Mouse (Mus musculus): ENCODE results near the gene Tas2r119. TPM values are rescaled to one million over a fixed set of nuclear protein-coding genes. Genes with fewer than 3 reads are reported as not detected.

Tas2r119 gene
- polyA plus RNA-seq (2015; fragmentation: Nextera tagmentation; extraction: Ambion mirVana), result not detected in 2 replicates

GRCm38 (mm10) chr15:32176989-32177388 lies at the start of gene Tas2r119:
Tas2r119 (plus strand) TSS chr15:32177289.
- Histone ChIP-seq H3K36me3 (no peaks in the 10 kb centered on the region), H3K4me2 (replicated peaks) (no peak within 1 kb of the TSS), H3K27me3 (no peaks in the 10 kb centered on the region), H3K27ac (replicated peaks) (no peak within 1 kb of the TSS), H3K9ac (no peak within 1 kb of the TSS), H3K4me1 (no peaks in the 10 kb centered on the region), H3K9me3 (replicated peaks) (no peaks in the 10 kb centered on the region), H3K4me3 (replicated peaks) (no peak within 1 kb of the TSS)
- ATAC-seq (ENCODE audit: insufficient number of reproducible peaks, low FRiP score, low TSS enrichment, low read depth), result no peak
- WGBS, result 90% methylated on average over 4 of the region's 4 CpGs

GRCm38 (mm10) chr15:32132315-32132714 lies 44.8 kb upstream of the Tas2r119 start:
- no peak for ATAC-seq (ENCODE audit: insufficient number of reproducible peaks, low FRiP score, low TSS enrichment, low read depth)
- no peak overlapping the region for H3K4me3 ChIP-seq (replicated peaks)
- H3K9ac ChIP-seq, result no peak overlapping the region
- H3K36me3 ChIP-seq, result no peaks in the 10 kb centered on the region
- H3K9me3 ChIP-seq (replicated peaks), result no peaks in the 10 kb centered on the region
- H3K4me1 ChIP-seq, result no peaks in the 10 kb centered on the region
- H3K27ac ChIP-seq (replicated peaks), result no peak overlapping the region
- H3K4me2 ChIP-seq (replicated peaks), result no peak overlapping the region
- H3K27me3 ChIP-seq, result no peaks in the 10 kb centered on the region
- WGBS, result 85% methylated on average over 7 of the region's 7 CpGs

- no peak for ATAC-seq (ENCODE audit: insufficient number of reproducible peaks, low FRiP score, low TSS enrichment, low read depth)
- H3K4me2 ChIP-seq (replicated peaks), result no peak overlapping the region
- no peak overlapping the region for H3K27ac ChIP-seq (replicated peaks)
- H3K9ac ChIP-seq, result no peak overlapping the region
- H3K9me3 ChIP-seq (replicated peaks), result no peaks in the 10 kb centered on the region
- no peaks in the 10 kb centered on the region for H3K36me3 ChIP-seq
- no peaks in the 10 kb centered on the region for H3K4me1 ChIP-seq
- no peaks in the 10 kb centered on the region for H3K27me3 ChIP-seq
- H3K4me3 ChIP-seq (replicated peaks), result no peak overlapping the region
Measured at GRCm38 (mm10) chr15:32141657-32142056, 35.4 kb upstream of the Tas2r119 start.

DNA sequence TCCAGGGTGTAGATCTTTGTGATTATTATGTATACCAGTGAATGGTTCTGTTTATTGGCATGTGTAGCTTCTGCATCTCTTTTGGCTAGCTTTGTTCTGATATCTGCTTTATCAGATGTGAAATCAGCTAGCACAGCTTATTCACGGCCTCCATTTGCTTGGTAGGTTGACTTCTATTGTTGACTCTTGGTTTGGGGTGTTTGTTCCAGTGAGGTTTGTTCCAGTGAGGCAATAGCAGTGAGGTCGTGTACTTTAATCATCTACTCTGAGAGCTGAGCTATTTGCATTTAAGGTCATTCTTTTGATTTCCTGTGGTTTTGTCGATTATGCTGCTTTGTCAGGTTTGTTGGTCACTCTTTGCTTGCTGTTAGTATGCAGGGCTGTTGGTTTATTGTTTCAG lies 32.8 kb upstream of the Tas2r119 start:
- WGBS, result 56% methylated on average over 3 of the region's 3 CpGs
- ATAC-seq (ENCODE audit: insufficient number of reproducible peaks, low FRiP score, low TSS enrichment, low read depth), result no peak
- H3K4me2 ChIP-seq (replicated peaks), result no peak overlapping the region

DNA sequence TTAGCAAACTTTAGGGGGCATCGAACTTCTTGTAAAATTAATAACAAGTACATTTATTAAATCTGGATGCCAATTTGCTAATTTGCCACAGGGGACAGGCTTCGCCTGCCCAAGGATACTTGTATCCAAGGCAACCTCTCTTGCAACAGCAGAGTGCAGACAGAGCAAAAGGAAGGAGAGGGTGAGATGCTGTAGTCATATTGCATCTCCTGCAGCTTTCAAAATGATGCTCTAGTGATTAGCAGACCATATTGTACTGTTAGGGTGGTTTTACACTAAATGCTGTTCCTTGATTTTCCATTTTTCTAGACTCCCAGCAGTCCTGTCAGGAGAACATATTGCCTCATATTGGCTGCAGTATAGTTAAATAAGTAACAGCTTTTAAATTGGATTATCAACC lies 23.7 kb upstream of the Tas2r119 start:
- H3K36me3 ChIP-seq, result no peaks in the 10 kb centered on the region
- H3K27me3 ChIP-seq, result no peaks in the 10 kb centered on the region
- no peaks in the 10 kb centered on the region for H3K9me3 ChIP-seq (replicated peaks)
- 0 out of 2 replicates have a peak, but pooled peaks cover 3% of the 10 kb centered on the region for H3K4me1 ChIP-seq
- H3K9ac ChIP-seq, result no peak overlapping the region
- H3K27ac ChIP-seq (replicated peaks), result no peak overlapping the region
- 55% methylated on average over 2 of the region's 2 CpGs for WGBS
- H3K4me3 ChIP-seq (replicated peaks), result no peak overlapping the region
- no peak for ATAC-seq (ENCODE audit: insufficient number of reproducible peaks, low FRiP score, low TSS enrichment, low read depth)
- no peak overlapping the region for H3K4me2 ChIP-seq (replicated peaks)

More for the DNA sequence above, 32.8 kb upstream of the Tas2r119 start:
- no peak overlapping the region for H3K9ac ChIP-seq
- no peak overlapping the region for H3K27ac ChIP-seq (replicated peaks)
- H3K36me3 ChIP-seq, result no peaks in the 10 kb centered on the region
- no peaks in the 10 kb centered on the region for H3K27me3 ChIP-seq
- no peaks in the 10 kb centered on the region for H3K4me1 ChIP-seq
- H3K4me3 ChIP-seq (replicated peaks), result no peak overlapping the region
- no peaks in the 10 kb centered on the region for H3K9me3 ChIP-seq (replicated peaks)

DNA sequence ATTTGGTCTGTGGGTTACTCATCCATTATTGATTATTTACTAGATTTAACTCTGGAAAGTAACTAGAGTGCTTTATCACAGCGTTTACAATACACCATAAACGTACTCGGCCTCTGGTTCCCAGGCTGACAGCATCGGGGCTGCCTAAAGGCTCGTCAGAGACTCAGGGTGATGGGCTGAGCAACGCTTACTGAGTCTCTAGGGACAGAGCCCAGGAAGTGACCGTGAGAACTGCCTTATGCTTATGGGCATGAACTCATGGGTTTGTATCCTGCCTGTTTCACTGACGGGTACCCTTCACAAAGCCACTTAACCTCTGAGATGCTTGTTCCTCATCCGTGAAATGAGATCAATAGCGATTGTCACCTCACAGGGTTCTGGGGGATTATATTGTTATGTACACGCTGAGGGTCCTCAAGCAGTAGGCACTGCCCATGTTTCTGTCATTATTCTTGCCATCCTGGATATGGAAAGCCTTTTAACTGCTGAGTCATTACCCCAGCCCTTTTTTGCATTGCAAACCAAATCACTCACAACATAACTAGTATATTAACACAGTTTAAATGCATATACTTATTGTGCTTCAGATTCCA lies 23.1 kb upstream of the Tas2r119 start:
- no peak for ATAC-seq (ENCODE audit: insufficient number of reproducible peaks, low FRiP score, low TSS enrichment, low read depth)
- WGBS, result 71% methylated on average over 11 of the region's 11 CpGs
- Histone ChIP-seq H3K36me3 (no peaks in the 10 kb centered on the region), H3K27ac (replicated peaks) (no peak overlapping the region), H3K4me1 (0 out of 2 replicates have a peak, but pooled peaks cover 3% of the 10 kb centered on the region), H3K9ac (no peak overlapping the region), H3K4me3 (replicated peaks) (no peak overlapping the region), H3K27me3 (no peaks in the 10 kb centered on the region), H3K9me3 (replicated peaks) (no peaks in the 10 kb centered on the region), H3K4me2 (replicated peaks) (no peak overlapping the region)

DNA sequence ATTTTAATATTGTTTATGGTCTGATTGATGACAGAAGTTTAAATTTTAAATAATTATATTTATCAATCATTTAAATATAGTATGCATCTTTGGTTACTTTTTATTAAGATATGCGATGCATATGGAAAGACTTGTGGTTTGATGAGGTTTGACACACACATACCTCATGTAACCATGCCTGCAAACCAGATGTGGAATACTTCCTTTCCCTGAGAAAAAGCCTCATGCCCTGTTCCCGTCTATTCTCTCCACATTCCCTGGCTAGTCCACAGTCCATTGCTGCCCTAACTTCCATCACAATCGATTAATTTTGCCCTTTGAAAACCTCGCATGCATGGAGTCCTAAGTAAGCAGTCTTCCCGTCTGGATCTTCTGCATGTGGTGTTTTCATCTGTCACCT lies 21.0 kb upstream of the Tas2r119 start:
- Histone ChIP-seq H3K27me3 (no peaks in the 10 kb centered on the region), H3K9ac (no peak overlapping the region), H3K4me3 (replicated peaks) (no peak overlapping the region), H3K9me3 (replicated peaks) (no peaks in the 10 kb centered on the region), H3K4me2 (replicated peaks) (no peak overlapping the region), H3K36me3 (no peaks in the 10 kb centered on the region), H3K27ac (replicated peaks) (peak overlapping the region; percentile 51; the same call in 1 of the 2 replicates), H3K4me1 (0 out of 2 replicates have a peak, but pooled peaks cover 3% of the 10 kb centered on the region)
- 36% methylated on average over 5 of the region's 5 CpGs for WGBS
- no peak for ATAC-seq (ENCODE audit: insufficient number of reproducible peaks, low FRiP score, low TSS enrichment, low read depth)

DNA sequence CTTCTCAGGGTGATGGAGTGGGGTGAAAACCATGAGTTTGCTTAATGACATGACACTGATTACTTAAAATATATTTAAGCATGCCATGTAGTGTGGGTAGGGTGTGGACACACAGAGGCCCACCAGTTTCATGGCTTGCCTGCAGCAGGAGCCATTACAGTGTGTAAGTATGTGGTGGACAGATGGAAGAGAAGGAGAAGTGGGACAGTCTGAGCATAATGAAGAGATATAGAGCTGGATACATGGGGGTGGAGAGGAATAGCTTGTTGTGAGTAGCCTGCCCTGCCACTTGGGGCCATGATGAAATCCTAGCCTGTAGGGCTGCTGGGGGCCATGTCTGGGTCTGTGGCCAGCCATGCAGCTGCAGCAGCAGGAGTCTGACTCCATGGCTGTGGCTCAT lies 16.8 kb upstream of the Tas2r119 start:
- H3K9me3 ChIP-seq (replicated peaks), result no peaks in the 10 kb centered on the region
- 0 out of 2 replicates have a peak, but pooled peaks cover 3% of the 10 kb centered on the region for H3K4me1 ChIP-seq
- no peak overlapping the region for H3K27ac ChIP-seq (replicated peaks)
- no peak overlapping the region for H3K4me3 ChIP-seq (replicated peaks)
- ATAC-seq (ENCODE audit: insufficient number of reproducible peaks, low FRiP score, low TSS enrichment, low read depth), result no peak
- H3K4me2 ChIP-seq (replicated peaks), result no peak overlapping the region
- H3K36me3 ChIP-seq, result no peaks in the 10 kb centered on the region
- no peaks in the 10 kb centered on the region for H3K27me3 ChIP-seq
- no peak overlapping the region for H3K9ac ChIP-seq

- no peaks in the 10 kb centered on the region for H3K36me3 ChIP-seq
- 31% methylated on average over 6 of the region's 6 CpGs for WGBS
- no peaks in the 10 kb centered on the region for H3K27me3 ChIP-seq
- H3K4me2 ChIP-seq (replicated peaks), result no peak overlapping the region
- H3K4me3 ChIP-seq (replicated peaks), result no peak overlapping the region
- no peak overlapping the region for H3K27ac ChIP-seq (replicated peaks)
- H3K9me3 ChIP-seq (replicated peaks), result no peaks in the 10 kb centered on the region
- no peaks in the 10 kb centered on the region for H3K4me1 ChIP-seq
- no peak overlapping the region for H3K9ac ChIP-seq
- ATAC-seq (ENCODE audit: insufficient number of reproducible peaks, low FRiP score, low TSS enrichment, low read depth), result no peak
Measured at GRCm38 (mm10) chr15:32171764-32172163, 5.3 kb upstream of the Tas2r119 start.

DNA sequence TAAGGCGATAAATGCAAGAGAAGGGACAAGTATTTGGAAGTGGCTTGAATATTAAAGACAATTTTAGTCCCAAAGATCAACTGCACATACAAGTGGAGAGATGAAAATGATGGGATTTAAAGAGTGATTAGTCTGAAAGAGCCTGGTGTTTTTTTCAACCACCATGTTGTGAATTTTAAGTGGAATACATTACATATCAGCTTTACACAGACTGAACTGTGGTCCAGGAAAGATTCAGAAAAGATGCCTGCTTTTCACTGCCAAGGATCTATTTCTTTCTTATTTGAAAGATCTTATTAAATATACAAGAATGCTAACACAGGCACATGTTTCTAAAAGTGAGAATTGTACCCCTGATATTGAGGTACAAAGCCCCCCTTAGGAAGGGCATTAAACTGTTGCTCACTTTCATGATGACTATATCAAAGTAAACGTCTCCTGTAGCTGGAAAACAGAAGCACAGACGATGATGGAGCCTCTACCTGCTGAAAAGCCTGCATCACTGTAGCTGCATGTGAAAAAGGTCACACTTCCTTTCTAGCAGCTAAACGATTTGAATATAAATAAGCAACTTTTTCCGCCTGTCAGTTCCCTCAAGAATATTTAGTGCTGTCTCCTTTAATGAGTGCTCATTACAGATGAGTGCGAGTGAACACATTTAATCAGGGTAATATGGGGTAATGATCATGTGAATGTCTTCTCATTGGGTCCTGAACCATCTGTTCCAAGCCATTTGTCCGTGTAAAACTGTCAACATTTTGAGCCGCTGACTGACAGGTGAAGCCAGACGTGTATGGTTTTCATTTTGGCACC lies 4.7 kb upstream of the Tas2r119 start:
- Histone ChIP-seq H3K9ac (no peak overlapping the region), H3K36me3 (no peaks in the 10 kb centered on the region), H3K4me2 (replicated peaks) (no peak overlapping the region), H3K9me3 (replicated peaks) (no peaks in the 10 kb centered on the region), H3K27ac (replicated peaks) (no peak overlapping the region), H3K27me3 (no peaks in the 10 kb centered on the region), H3K4me1 (no peaks in the 10 kb centered on the region), H3K4me3 (replicated peaks) (no peak overlapping the region)
- WGBS, result 55% methylated on average over 9 of the region's 9 CpGs
- no peak for ATAC-seq (ENCODE audit: insufficient number of reproducible peaks, low FRiP score, low TSS enrichment, low read depth)

DNA sequence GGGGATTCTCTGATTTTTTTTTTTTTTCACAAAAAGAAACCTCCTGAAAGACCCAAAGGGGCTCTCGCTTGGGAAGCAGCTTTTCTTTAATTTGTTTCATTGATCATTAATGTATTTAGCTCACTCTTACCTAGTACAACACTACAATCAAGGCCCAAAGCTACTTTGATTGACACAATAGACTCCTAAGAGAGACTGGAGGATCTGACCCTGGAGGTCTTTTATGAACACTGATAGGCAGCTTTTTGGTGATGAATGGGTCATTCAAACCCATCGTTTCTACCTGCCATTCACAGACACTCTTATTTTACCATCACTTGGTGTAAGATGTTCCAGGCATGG lies 4.1 kb upstream of the Tas2r119 start:
- H3K36me3 ChIP-seq, result no peaks in the 10 kb centered on the region
- H3K4me2 ChIP-seq (replicated peaks), result no peak overlapping the region
- no peak overlapping the region for H3K9ac ChIP-seq
- WGBS, result 64% methylated on average over 2 of the region's 2 CpGs
- H3K9me3 ChIP-seq (replicated peaks), result no peaks in the 10 kb centered on the region
- H3K4me3 ChIP-seq (replicated peaks), result no peak overlapping the region
- no peak for ATAC-seq (ENCODE audit: insufficient number of reproducible peaks, low FRiP score, low TSS enrichment, low read depth)
- no peak overlapping the region for H3K27ac ChIP-seq (replicated peaks)
- no peaks in the 10 kb centered on the region for H3K27me3 ChIP-seq
- no peaks in the 10 kb centered on the region for H3K4me1 ChIP-seq
